In genomic region chr8:102738961-102739487, GRCm38 (mm10) we compare ENCODE assay signal across 7 mouse cellular contexts. TPM values are rescaled to one million over a fixed set of nuclear protein-coding genes. Genes with fewer than 3 reads are reported as not detected.
DNase-seq lines count a peak whose midpoint lies in the region; ATAC-seq and TF ChIP-seq lines count a peak whose summit lies in the region.

No protein-coding gene starts in this region.

- peaks cover 35% of the 10 kb centered on the region for H3K4me1 ChIP-seq in limb, embryonic 15.5 days
- no peaks in the 10 kb centered on the region for H3K4me1 ChIP-seq in intestine, postnatal 0 days (replicated peaks; ENCODE audit: control insufficient read depth, insufficient read depth, low read length)
- 0 out of 2 replicates have a peak, but pooled peaks cover 6% of the 10 kb centered on the region for H3K4me1 ChIP-seq in intestine, embryonic 16.5 days (ENCODE audit: control insufficient read depth, insufficient read depth, low read length)

- H3K9ac ChIP-seq in limb, embryonic 15.5 days: no peak overlapping the region
- no peak overlapping the region for H3K9ac ChIP-seq in intestine, postnatal 0 days (ENCODE audit: low read depth, low read length)
- H3K9ac ChIP-seq in intestine, embryonic 16.5 days (ENCODE audit: low read depth, low read length): no peak overlapping the region

- ATAC-seq in limb, embryonic 15.5 days (ENCODE audit: insufficient number of reproducible peaks, low FRiP score, low TSS enrichment, low read depth): no peak
- no peak for ATAC-seq in intestine, postnatal 0 days
- no peak for ATAC-seq in intestine, embryonic 16.5 days

- no peak overlapping the region for H3K4me3 ChIP-seq in limb, embryonic 15.5 days
- no peak overlapping the region for H3K4me3 ChIP-seq in intestine, postnatal 0 days (ENCODE audit: low read depth, low read length)
- H3K4me3 ChIP-seq in intestine, embryonic 16.5 days (ENCODE audit: low read length): no peak overlapping the region

- H3K36me3 ChIP-seq in limb, embryonic 15.5 days: peaks cover 7% of the 10 kb centered on the region; the same call in 1 of the 2 replicates
- no peaks in the 10 kb centered on the region for H3K36me3 ChIP-seq in intestine, postnatal 0 days (ENCODE audit: control insufficient read depth, insufficient read depth)
- no peaks in the 10 kb centered on the region for H3K36me3 ChIP-seq in intestine, embryonic 16.5 days (ENCODE audit: control insufficient read depth, insufficient read depth, low read length)

- intact Hi-C loops in heart, postnatal 36 days (cut with DNase I): no loop called here

- no peak overlapping the region for H3K4me2 ChIP-seq in limb, embryonic 15.5 days
- no peak overlapping the region for H3K4me2 ChIP-seq in intestine, postnatal 0 days (replicated peaks; ENCODE audit: low read depth)
- H3K4me2 ChIP-seq in intestine, embryonic 16.5 days (ENCODE audit: low read depth, low read length): no peak overlapping the region

- peak; percentile 7 for DNase-seq in cerebellum, adult 11 months
- DNase-seq in cerebellum, adult 9-11 months: peak; percentile 49
- DNase-seq in heart, postnatal 36 days: peak; percentile 37 to 51
- no peak for DNase-seq in ovary, postnatal 36 days (ENCODE audit: low spot score)

- TF ChIP-seq CTCF in intestine, postnatal 0 days (IDR thresholded peaks at IDR 0.05; ENCODE audit: low read depth): no peak

- no peaks in the 10 kb centered on the region for H3K27me3 ChIP-seq in limb, embryonic 15.5 days
- H3K27me3 ChIP-seq in intestine, postnatal 0 days (replicated peaks; ENCODE audit: control insufficient read depth, insufficient read depth, low read length): no peaks in the 10 kb centered on the region
- H3K27me3 ChIP-seq in intestine, embryonic 16.5 days (replicated peaks; ENCODE audit: control insufficient read depth, insufficient read depth, low read length): no peaks in the 10 kb centered on the region

- WGBS in limb, embryonic 15.5 days: 75% methylated on average over 7 of the region's 7 CpGs
- 73% methylated on average over 7 of the region's 7 CpGs for WGBS in intestine, postnatal 0 days
- WGBS in intestine, embryonic 16.5 days: 78% methylated on average over 7 of the region's 7 CpGs

- no peaks in the 10 kb centered on the region for H3K9me3 ChIP-seq in limb, embryonic 15.5 days
- no peaks in the 10 kb centered on the region for H3K9me3 ChIP-seq in intestine, postnatal 0 days (ENCODE audit: control insufficient read depth)
- no peaks in the 10 kb centered on the region for H3K9me3 ChIP-seq in intestine, embryonic 16.5 days (ENCODE audit: control insufficient read depth, low read length)

- 0 out of 2 replicates have a peak overlapping the region, but pooled peaks have one; percentile 6 for H3K27ac ChIP-seq in limb, embryonic 15.5 days
- H3K27ac ChIP-seq in intestine, postnatal 0 days (ENCODE audit: low read depth, low read length): no peak overlapping the region
- H3K27ac ChIP-seq in intestine, embryonic 16.5 days (ENCODE audit: low read length): no peak overlapping the region

RNA-seq across cellular contexts. Expression of gene Cdh11, which starts 46.4 kb away (rescaled TPM):
- 10 to 100 TPM; 11.6 to 14.3 TPM for total RNA-seq in heart, postnatal 36 days (2021)
- 183 and 194 TPM in 2 replicates for polyA plus RNA-seq in limb, embryonic 15.5 days (2015; fragmentation: Nextera tagmentation; extraction: Ambion mirVana)
- 20.8 and 20.9 TPM in 2 replicates for polyA plus RNA-seq in intestine, postnatal 0 days (2015; fragmentation: Nextera tagmentation; extraction: Ambion mirVana)
- polyA plus RNA-seq in intestine, embryonic 16.5 days (2015; fragmentation: Nextera tagmentation; extraction: Ambion mirVana): 53.6 and 55.8 TPM in 2 replicates
